Mouse (Mus musculus) MEL (cell line): ENCODE measurements around the gene Stpg1. TPM values are rescaled to one million over a fixed set of nuclear protein-coding genes. Genes with fewer than 3 reads are reported as not detected.
A peak's percentile ranks its signal among the peaks of the same experiment; 100 is the strongest.

Source experiments
- DNase-seq: peaks from one replicate; pipeline ENCODE4 v3.0.0; 2011; ENCODE audit warnings: low read depth, low spot score
- H3K27ac ChIP-seq: 2 replicates; pipeline ENCODE4 v1.5.1; 2012; ENCODE audit warnings: low read depth, mild to moderate bottlenecking, control low read depth, low read length, moderate library complexity; ENCODE audit not compliant: control insufficient read depth
- H3K27me3 ChIP-seq, 2 experiments: fragments of 150-350 bp in 1 of 2; sonication (generic) in 1 of 2; 2 replicates each; pipeline ENCODE4 v1.6.1; 2012; ENCODE audit warnings: low read length in 2 of 2, mild to moderate bottlenecking in 2 of 2, improper control_type of control experiment in 1 of 2, moderate library complexity in 1 of 2; ENCODE audit not compliant: insufficient read depth in 2 of 2, control insufficient read depth in 1 of 2
- H3K36me3 ChIP-seq, 2 experiments: 2 replicates each; pipeline ENCODE4 v1.6.1; 2012 to 2014; ENCODE audit warnings: low read length in 2 of 2, improper control_type of control experiment in 1 of 2, inconsistent platforms in 1 of 2, mild to moderate bottlenecking in 1 of 2; ENCODE audit not compliant: insufficient read depth in 2 of 2, control insufficient read depth in 1 of 2
- H3K4me1 ChIP-seq, 2 experiments: fragments of 150-350 bp in 1 of 2; sonication (generic) in 1 of 2; 2 replicates each; pipeline ENCODE4 v1.6.1; 2012; ENCODE audit warnings: low read length in 2 of 2, improper control_type of control experiment in 1 of 2, mild to moderate bottlenecking in 1 of 2; ENCODE audit not compliant: insufficient read depth in 2 of 2, control insufficient read depth in 1 of 2
- H3K4me3 ChIP-seq, 2 experiments: fragments of 150-350 bp in 1 of 2; sonication (generic) in 1 of 2; 2 replicates each; pipeline ENCODE4 v1.5.1; 2012; ENCODE audit warnings: low read depth in 2 of 2, low read length in 2 of 2, mild to moderate bottlenecking in 2 of 2, moderate library complexity in 2 of 2, control low read depth in 1 of 2, improper control_type of control experiment in 1 of 2; ENCODE audit not compliant: control insufficient read depth in 1 of 2, insufficient read depth in 1 of 2
- H3K79me2 ChIP-seq: 2 replicates; pipeline ENCODE4 v1.6.1; 2012; ENCODE audit warnings: mild to moderate bottlenecking, low read length, moderate library complexity; ENCODE audit not compliant: control insufficient read depth, poor library complexity, insufficient read depth
- H3K9ac ChIP-seq: 2 replicates; pipeline ENCODE4 v1.6.1; 2012; ENCODE audit warnings: low read depth, mild to moderate bottlenecking, control low read depth, low read length, moderate library complexity; ENCODE audit not compliant: control insufficient read depth, poor library complexity, severe bottlenecking
- H3K9me3 ChIP-seq: fragments of 150-350 bp; sonication (generic); replicated peaks from 2 replicates; pipeline ENCODE4 v1.6.1; 2012; ENCODE audit warnings: mild to moderate bottlenecking, low read length, improper control_type of control experiment, moderate library complexity; ENCODE audit not compliant: insufficient read depth
- BHLHE40 ChIP-seq: IDR thresholded peaks from 2 replicates; pipeline ENCODE4 v1.6.1; 2012; ENCODE audit warnings: low read depth, mild to moderate bottlenecking, inconsistent platforms, low read length, improper control_type of control experiment, borderline replicate concordance
- CHD2 ChIP-seq: IDR thresholded peaks from 2 replicates; pipeline ENCODE4 v1.6.1; 2011; ENCODE audit warnings: low read length, improper control_type of control experiment
- CTCF ChIP-seq, 3 experiments: IDR thresholded peaks in 2 of 3; conservative IDR thresholded peaks in 1 of 3; 2 replicates each; pipeline ENCODE4 v1.5.1; 2011 to 2012; ENCODE audit warnings: low read length in 3 of 3, low read depth in 2 of 3, mild to moderate bottlenecking in 2 of 3, improper control_type of control experiment in 1 of 3, inconsistent platforms in 1 of 3, mixed read lengths in 1 of 3, moderate library complexity in 1 of 3; ENCODE audit not compliant: control insufficient read depth in 1 of 3, insufficient read depth in 1 of 3, poor library complexity in 1 of 3, severe bottlenecking in 1 of 3
- E2F4 ChIP-seq: IDR thresholded peaks from 2 replicates; pipeline ENCODE4 v1.6.1; 2011; ENCODE audit warnings: low read depth, low read length, improper control_type of control experiment, borderline replicate concordance
- EP300 ChIP-seq, 2 experiments: IDR thresholded peaks; 2 replicates each; pipeline ENCODE4 v1.6.1; 2011; ENCODE audit warnings: improper control_type of control experiment in 2 of 2, low read length in 2 of 2, low read depth in 1 of 2, mild to moderate bottlenecking in 1 of 2
- ETS1 ChIP-seq: IDR thresholded peaks from 2 replicates; pipeline ENCODE4 v1.6.1; 2012; ENCODE audit warnings: low read depth, mild to moderate bottlenecking, inconsistent platforms, low read length, improper control_type of control experiment, moderate library complexity
- HCFC1 ChIP-seq: IDR thresholded peaks from 2 replicates; pipeline ENCODE4 v1.6.1; 2012; ENCODE audit warnings: low read depth, mild to moderate bottlenecking, inconsistent platforms, low read length, improper control_type of control experiment, moderate library complexity
- JUND ChIP-seq: IDR thresholded peaks from 2 replicates; pipeline ENCODE4 v1.6.1; 2011; ENCODE audit warnings: low read depth, mild to moderate bottlenecking, improper control_type of control experiment, low read length
- KAT2A ChIP-seq: conservative IDR thresholded peaks from 2 replicates; pipeline ENCODE4 v1.6.1; 2012; ENCODE audit warnings: low read depth, low read length, improper control_type of control experiment, inconsistent platforms
- MAFK ChIP-seq: IDR thresholded peaks from 2 replicates; pipeline ENCODE4 v1.6.1; 2011; ENCODE audit warnings: low read depth, mild to moderate bottlenecking, low read length, improper control_type of control experiment, borderline replicate concordance
- MYB ChIP-seq: IDR thresholded peaks from 2 replicates; pipeline ENCODE4 v1.6.1; 2011; ENCODE audit warnings: mild to moderate bottlenecking, low read depth, low read length, improper control_type of control experiment
- POLR2A ChIP-seq, 2 experiments: IDR thresholded peaks; 2 replicates each; pipeline ENCODE4 v1.6.1; 2011 to 2012; ENCODE audit warnings: low read length in 2 of 2, mild to moderate bottlenecking in 2 of 2, control low read depth in 1 of 2, improper control_type of control experiment in 1 of 2, low read depth in 1 of 2, moderate library complexity in 1 of 2; ENCODE audit not compliant: control insufficient read depth in 1 of 2, insufficient read depth in 1 of 2, poor library complexity in 1 of 2
- POLR2AphosphoS2 ChIP-seq: IDR thresholded peaks from 2 replicates; pipeline ENCODE4 v1.6.1; 2011; ENCODE audit warnings: low read length, improper control_type of control experiment
- POLR2AphosphoS5 ChIP-seq: IDR thresholded peaks from 2 replicates; pipeline ENCODE4 v1.6.1; 2012; ENCODE audit warnings: low read depth, borderline replicate concordance, mild to moderate bottlenecking, inconsistent platforms, low read length, moderate library complexity, mixed read lengths
- RCOR1 ChIP-seq: IDR thresholded peaks from 2 replicates; pipeline ENCODE4 v1.6.1; 2012; ENCODE audit warnings: low read depth, mild to moderate bottlenecking, inconsistent platforms, low read length, improper control_type of control experiment
- SIN3A ChIP-seq: IDR thresholded peaks from 2 replicates; pipeline ENCODE4 v1.6.1; 2012; ENCODE audit warnings: low read length, improper control_type of control experiment, inconsistent platforms
- SMC3 ChIP-seq: IDR thresholded peaks from 2 replicates; pipeline ENCODE4 v1.6.1; 2011; ENCODE audit warnings: low read depth, low read length, improper control_type of control experiment
- TAL1 ChIP-seq: IDR thresholded peaks from 2 replicates; pipeline ENCODE4 v1.6.1; 2012; ENCODE audit warnings: mild to moderate bottlenecking, inconsistent platforms, low read length, moderate library complexity, mixed read lengths
- TCF12 ChIP-seq: IDR thresholded peaks from 2 replicates; pipeline ENCODE4 v1.6.1; 2014; ENCODE audit warnings: low read depth, mild to moderate bottlenecking, inconsistent platforms, low read length, improper control_type of control experiment, moderate library complexity
- UBTF ChIP-seq: IDR thresholded peaks from 2 replicates; pipeline ENCODE4 v1.6.1; 2012; ENCODE audit warnings: low read depth, mild to moderate bottlenecking, inconsistent platforms, low read length, improper control_type of control experiment, moderate library complexity, borderline replicate concordance; ENCODE audit not compliant: insufficient read depth
- USF1 ChIP-seq: IDR thresholded peaks from 2 replicates; pipeline ENCODE4 v1.6.1; 2014; ENCODE audit warnings: low read depth, mild to moderate bottlenecking, inconsistent platforms, low read length, improper control_type of control experiment, moderate library complexity
- USF2 ChIP-seq, 2 experiments: IDR thresholded peaks; 2 replicates each; pipeline ENCODE4 v1.6.1; 2011 to 2012; ENCODE audit warnings: improper control_type of control experiment in 2 of 2, low read length in 2 of 2, borderline replicate concordance in 1 of 2, inconsistent platforms in 1 of 2, low read depth in 1 of 2, mild to moderate bottlenecking in 1 of 2; ENCODE audit not compliant: insufficient read depth in 1 of 2
- ZC3H11A ChIP-seq: IDR thresholded peaks from 2 replicates; pipeline ENCODE4 v1.6.1; 2012; ENCODE audit warnings: low read depth, mild to moderate bottlenecking, inconsistent platforms, low read length, improper control_type of control experiment
- ZKSCAN1 ChIP-seq: IDR thresholded peaks from 2 replicates; pipeline ENCODE4 v1.6.1; 2012; ENCODE audit warnings: low read depth, mild to moderate bottlenecking, inconsistent platforms, low read length, improper control_type of control experiment, moderate library complexity
- ZMIZ1 ChIP-seq: IDR thresholded peaks from 2 replicates; pipeline ENCODE4 v1.6.1; 2012; ENCODE audit warnings: low read depth, mild to moderate bottlenecking, inconsistent platforms, low read length, improper control_type of control experiment, moderate library complexity
- ZNF384 ChIP-seq: IDR thresholded peaks from 2 replicates; pipeline ENCODE4 v1.6.1; 2012; ENCODE audit warnings: low read depth, mild to moderate bottlenecking, inconsistent platforms, low read length, improper control_type of control experiment
- polyA plus RNA-seq, 2 experiments: library from polyadenylated mRNA; stranded (reverse) in 1 of 2; unstranded in 1 of 2; fragments of >175 nt in 1 of 2; fragments of >200 nt in 1 of 2; gene quantifications; 2 replicates each; pipeline versions ENCODE4 v1.2.1 to v1.2.4; 2012; ENCODE audit warnings: low replicate concordance in 2 of 2, low read depth in 1 of 2; ENCODE audit not compliant: insufficient read length in 2 of 2, insufficient read depth in 1 of 2, missing spikeins in 1 of 2
- total RNA-seq: library from RNA; depleted of rRNA; stranded (reverse); fragments of 300-350 nt; gene quantifications from 2 replicates; pipeline ENCODE4 v1.2.3, GENCODE M21; 2012

Stpg1 gene
- total and polyA plus RNA-seq, 3 experiments, result 0.21 TPM; not detected in 2

- H3K27ac ChIP-seq, result no peak overlapping the region
- no peak overlapping the region for H3K9ac ChIP-seq
- H3K27me3 ChIP-seq, result no peaks in the 10 kb centered on the region
- H3K4me3 ChIP-seq, result no peak overlapping the region; a peak in 1 of 4 replicates
- no peaks in the 10 kb centered on the region for H3K36me3 ChIP-seq
- no peak for TF ChIP-seq HCFC1
- TF ChIP-seq USF2 (IDR thresholded peaks at IDR 0.05; ENCODE audit: borderline replicate concordance in 1 of 2, insufficient read depth in 1 of 2, low read depth in 1 of 2, low read length in 2 of 2), result no peak
- TF ChIP-seq TCF12, result no peak
- no peak for TF ChIP-seq POLR2AphosphoS2
- TF ChIP-seq POLR2AphosphoS5, result no peak
- no peak for TF ChIP-seq USF1
- TF ChIP-seq ZC3H11A, result no peak
- TF ChIP-seq RCOR1, result no peak
- no peak for TF ChIP-seq CTCF (IDR thresholded peaks at IDR 0.05 in 2 of 3, conservative IDR thresholded peaks at IDR 0.05 in 1 of 3; ENCODE audit: control insufficient read depth in 1 of 3, insufficient read depth in 1 of 3, low read depth in 2 of 3, low read length in 3 of 3, poor library complexity in 1 of 3, severe bottlenecking in 1 of 3)
- no peak for TF ChIP-seq JUND
- no peak for TF ChIP-seq MYB
- no peak for TF ChIP-seq BHLHE40
- no peak for TF ChIP-seq KAT2A
- no peak for TF ChIP-seq ETS1
- TF ChIP-seq ZKSCAN1, result no peak
- no peak for TF ChIP-seq TAL1
- TF ChIP-seq EP300 (IDR thresholded peaks at IDR 0.05; ENCODE audit: low read depth in 1 of 2, low read length in 2 of 2), result no peak
- no peak for TF ChIP-seq POLR2A (IDR thresholded peaks at IDR 0.05; ENCODE audit: control insufficient read depth in 1 of 2, insufficient read depth in 1 of 2, low read depth in 1 of 2, low read length in 2 of 2, poor library complexity in 1 of 2)
- no peak for TF ChIP-seq ZMIZ1
- H3K79me2 ChIP-seq, result no peaks in the 10 kb centered on the region
- peaks cover 3 to 7% of the 10 kb centered on the region in 2 experiments; a peak in 2 of 4 replicates for H3K4me1 ChIP-seq
- DNase-seq, result peak; percentile 16
- H3K9me3 ChIP-seq, result no peaks in the 10 kb centered on the region
Measured at GRCm38 (mm10) chr4:135544284-135544683, 49.7 kb downstream of the Stpg1 start.

GRCm38 (mm10) chr4:135545080-135545511 lies 50.5 kb downstream of the Stpg1 start:
- Histone ChIP-seq H3K27ac (no peak overlapping the region), H3K79me2 (no peaks in the 10 kb centered on the region), H3K9me3 (no peaks in the 10 kb centered on the region), H3K4me1 (peaks cover 3 to 7% of the 10 kb centered on the region in 2 experiments; a peak in 2 of 4 replicates)
- TF ChIP-seq CHD2 (no peak), ZC3H11A (no peak), TAL1 (no peak), SIN3A (no peak), ZNF384 (no peak), SMC3 (no peak), BHLHE40 (no peak), UBTF (no peak), MAFK (no peak), JUND (no peak), RCOR1 (no peak), ZMIZ1 (no peak), E2F4 (no peak)
- TF ChIP-seq, all 39 proteins: peak for 0
- peak overlapping the region; percentile 66 to 98 for H3K4me3 ChIP-seq
- no peaks in the 10 kb centered on the region for H3K36me3 ChIP-seq
- peak; percentile 50 for DNase-seq
- H3K27me3 ChIP-seq, result no peaks in the 10 kb centered on the region
- peak overlapping the region; percentile 47 for H3K9ac ChIP-seq
